Mouse (Mus musculus) kidney, adult 2 months (tissue): ENCODE measurements around the gene Zfp213. TPM values are rescaled to one million over a fixed set of nuclear protein-coding genes. Genes with fewer than 3 reads are reported as not detected.

ENCODE experiments used
- DNase-seq: peaks from one replicate; pipeline ENCODE4 v3.0.0; 2021
- H3K27ac ChIP-seq: fragments of 200-500 bp; 2 replicates; pipeline ENCODE4 v1.5.1; 2012; ENCODE audit warnings: low read depth, low read length, control low read depth, inconsistent platforms; ENCODE audit not compliant: insufficient read depth
- H3K27me3 ChIP-seq: fragments of 200-500 bp; replicated peaks from 2 replicates; pipeline ENCODE4 v1.6.1; 2012; ENCODE audit warnings: mild to moderate bottlenecking, moderate library complexity, low read length, inconsistent platforms; ENCODE audit not compliant: control insufficient read depth, insufficient read depth
- H3K36me3 ChIP-seq: fragments of 200-500 bp; 2 replicates; pipeline ENCODE4 v1.6.1; 2012; ENCODE audit warnings: mild to moderate bottlenecking, moderate library complexity, low read length, inconsistent platforms; ENCODE audit not compliant: control insufficient read depth, insufficient read depth
- H3K4me1 ChIP-seq: fragments of 200-500 bp; 2 replicates; pipeline ENCODE4 v1.6.1; 2011; ENCODE audit warnings: low read length; ENCODE audit not compliant: control insufficient read depth, insufficient read depth
- H3K4me3 ChIP-seq: fragments of 200-500 bp; 2 replicates; pipeline ENCODE4 v1.5.1; 2011; ENCODE audit warnings: mild to moderate bottlenecking, low read depth, low read length, control low read depth; ENCODE audit not compliant: insufficient read depth
- CTCF ChIP-seq: fragments of 200-500 bp; conservative IDR thresholded peaks from 2 replicates; pipeline ENCODE4 v1.5.1; 2011; ENCODE audit warnings: low read depth, mild to moderate bottlenecking, control low read depth, low read length, moderate library complexity, mixed read lengths; ENCODE audit not compliant: insufficient read depth, insufficient read length
- POLR2A ChIP-seq: fragments of 200-500 bp; IDR thresholded peaks from one replicate; pipeline ENCODE4 v1.6.1; 2011; ENCODE audit warnings: low read depth, low read length, control low read depth
- WGBS: fragments of 180-500 bp; shearing (Covaris S2); methylation state at CpG from one replicate; pipeline ENCODE4 v1.1.7; 2018; 5-methylcytosine and 5-hydroxymethylcytosine counted together
- polyA plus RNA-seq: library from polyadenylated mRNA; depleted of rRNA; stranded (reverse); fragments of >200 nt; gene quantifications from 2 replicates; pipeline ENCODE4 v1.2.3, GENCODE M21; 2012

The Zfp213 gene
- polyA plus RNA-seq, 1 experiment: 12.0 TPM

DNA sequence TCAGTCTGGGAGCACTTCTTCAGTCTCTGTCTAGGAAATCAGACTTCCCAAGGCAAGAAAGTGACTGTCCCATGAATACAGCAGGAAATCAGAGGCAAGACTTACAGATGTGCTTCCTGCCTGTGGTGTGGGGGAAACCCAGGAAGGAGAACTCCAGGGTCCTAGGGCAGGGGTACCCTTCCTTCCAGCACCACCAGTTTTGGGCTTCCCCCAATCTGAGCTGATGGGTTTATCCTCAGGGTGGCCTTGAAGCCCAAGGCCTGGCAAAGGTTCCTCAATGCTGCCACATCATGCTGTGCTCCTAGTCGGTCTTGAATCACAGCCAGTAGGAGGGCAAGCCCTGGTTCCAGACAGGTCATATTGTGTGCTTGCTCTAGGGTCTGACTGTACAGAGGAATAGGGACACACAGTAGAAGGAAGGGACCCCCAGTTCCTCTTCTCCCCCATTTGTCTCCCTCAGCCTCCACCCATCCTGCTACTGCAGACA is 10.4 kb downstream of the Zfp213 start:
- Histone ChIP-seq H3K4me3 (no peak overlapping the region), H3K27ac (no peak overlapping the region), H3K4me1 (no peaks in the 10 kb centered on the region), H3K36me3 (peaks cover 2% of the 10 kb centered on the region; the same call in 1 of the 2 replicates), H3K27me3 (no peaks in the 10 kb centered on the region)
- no peak for TF ChIP-seq POLR2A
- TF ChIP-seq CTCF: no peak
- no peak for DNase-seq
- 85% methylated on average over 1 of the region's 1 CpGs for WGBS

DNA sequence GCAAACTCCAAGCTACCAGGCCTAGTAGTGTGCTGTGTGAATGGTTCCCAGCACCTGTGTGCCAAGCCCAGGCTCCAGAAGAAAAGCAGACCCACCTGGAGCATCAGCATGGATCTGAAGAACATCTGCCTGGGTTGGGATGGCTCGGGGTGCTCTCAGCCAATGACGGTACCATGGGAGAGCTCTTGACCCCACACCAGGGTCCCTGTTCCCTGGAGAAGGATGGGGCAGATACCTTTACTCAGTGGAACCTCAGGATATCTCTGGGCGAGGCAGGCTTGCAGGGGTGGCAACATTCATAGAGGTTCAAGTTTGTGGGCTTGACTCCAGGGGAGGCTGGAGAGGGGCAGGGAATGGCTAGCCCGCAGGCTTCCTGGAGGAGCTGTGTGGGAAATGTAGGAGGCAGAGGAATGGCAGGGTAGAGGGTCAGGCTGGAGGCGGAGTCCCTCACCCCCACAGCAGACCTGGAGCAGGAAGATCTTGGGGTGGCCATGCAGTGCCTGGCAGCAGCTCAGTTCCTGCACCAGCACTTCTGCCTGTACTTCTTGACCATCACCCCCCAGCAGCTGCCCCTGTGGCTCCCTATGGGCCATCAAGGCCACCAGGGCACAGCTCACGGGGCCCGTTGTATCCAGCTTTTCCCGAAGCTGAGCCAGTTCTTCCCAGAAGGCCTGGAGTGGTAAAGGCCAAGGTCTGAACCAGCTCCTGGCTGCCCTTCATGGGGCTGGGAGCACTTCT is 11.0 kb downstream of the Zfp213 start:
- Histone ChIP-seq H3K36me3 (peaks cover 2% of the 10 kb centered on the region; the same call in 1 of the 2 replicates), H3K4me3 (no peak overlapping the region), H3K27ac (no peak overlapping the region), H3K4me1 (no peaks in the 10 kb centered on the region), H3K27me3 (no peaks in the 10 kb centered on the region)
- TF ChIP-seq CTCF: no peak
- TF ChIP-seq POLR2A: no peak
- DNase-seq: no peak
- 92% methylated on average over 8 of the region's 8 CpGs for WGBS

DNA sequence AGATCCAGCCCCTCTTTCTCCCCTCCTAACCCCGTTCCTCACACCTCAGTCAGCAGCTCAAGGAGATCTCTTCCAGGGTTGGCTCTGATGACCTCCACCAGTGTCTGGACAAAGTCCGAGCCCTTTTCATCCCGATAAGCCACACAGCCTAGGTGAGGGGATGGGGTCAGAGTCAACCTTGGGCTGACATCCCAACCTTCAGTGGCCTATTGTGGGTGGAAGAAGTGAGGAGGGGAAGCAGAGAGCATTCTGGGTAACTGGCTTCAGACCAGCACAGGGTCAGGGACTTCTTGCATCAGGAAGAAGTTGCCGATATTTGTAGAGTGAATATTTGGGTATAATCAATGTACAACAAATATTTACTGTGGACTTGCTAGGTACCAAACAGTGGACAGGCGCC is 12.1 kb downstream of the Zfp213 start:
- WGBS: 77% methylated on average over 5 of the region's 5 CpGs
- Histone ChIP-seq H3K27me3 (no peaks in the 10 kb centered on the region), H3K27ac (no peak overlapping the region), H3K4me3 (no peak overlapping the region), H3K4me1 (no peaks in the 10 kb centered on the region), H3K36me3 (no peaks in the 10 kb centered on the region)
- TF ChIP-seq POLR2A (no peak), CTCF (no peak)
- no peak for DNase-seq

- H3K36me3 ChIP-seq: no peaks in the 10 kb centered on the region
- no peaks in the 10 kb centered on the region for H3K4me1 ChIP-seq
- H3K27me3 ChIP-seq: no peaks in the 10 kb centered on the region
- no peak overlapping the region for H3K27ac ChIP-seq
- DNase-seq: no peak
- TF ChIP-seq POLR2A (no peak), CTCF (no peak)
- no peak overlapping the region for H3K4me3 ChIP-seq
Observed at GRCm38 (mm10) chr17:23551416-23551815, 12.6 kb downstream of the Zfp213 start.

GRCm38 (mm10) chr17:23550856-23551255 is 13.2 kb downstream of the Zfp213 start:
- DNase-seq: no peak
- no peaks in the 10 kb centered on the region for H3K36me3 ChIP-seq
- no peaks in the 10 kb centered on the region for H3K27me3 ChIP-seq
- H3K27ac ChIP-seq: peak overlapping the region; percentile 50; the same call in 1 of the 2 replicates
- 7% methylated on average over 15 of the region's 15 CpGs for WGBS
- no peaks in the 10 kb centered on the region for H3K4me1 ChIP-seq
- TF ChIP-seq CTCF (no peak), POLR2A (no peak)
- peak overlapping the region; percentile 71 for H3K4me3 ChIP-seq

DNA sequence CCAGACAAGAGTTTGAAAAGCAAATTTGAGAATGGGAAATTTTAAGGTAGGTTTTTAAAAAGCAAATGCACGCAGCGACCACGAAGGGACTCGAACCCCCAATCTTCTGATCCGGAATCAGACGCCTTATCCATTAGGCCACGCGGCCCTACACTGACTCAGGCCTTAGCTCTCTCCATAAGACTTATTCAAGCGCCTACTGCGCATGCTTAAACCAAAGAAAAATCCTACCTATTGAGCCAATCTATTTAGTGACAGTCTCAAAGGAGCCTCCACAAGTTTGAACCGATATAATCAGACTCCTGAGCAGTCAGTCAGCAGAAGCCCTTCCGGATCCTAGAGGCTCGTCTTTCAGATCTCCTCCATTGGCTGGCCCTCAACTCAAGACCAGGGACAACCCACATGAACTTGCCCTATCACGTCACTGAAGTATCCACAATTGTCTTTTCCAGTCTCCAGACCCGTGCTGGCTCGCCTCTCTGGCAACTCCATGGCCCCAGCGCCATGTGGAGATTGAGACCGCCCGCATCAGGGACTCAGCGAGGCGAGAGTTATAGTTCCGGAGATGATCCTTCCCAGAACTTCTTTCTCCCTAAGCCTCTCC is 13.7 kb downstream of the Zfp213 start:
- Histone ChIP-seq H3K4me3 (peak overlapping the region; percentile 71), H3K27ac (peak overlapping the region; percentile 50; the same call in 1 of the 2 replicates), H3K4me1 (no peaks in the 10 kb centered on the region), H3K36me3 (no peaks in the 10 kb centered on the region), H3K27me3 (no peaks in the 10 kb centered on the region)
- WGBS: 6% methylated on average over 22 of the region's 22 CpGs
- TF ChIP-seq POLR2A (no peak), CTCF (no peak)
- peak; percentile 95 for DNase-seq

DNA sequence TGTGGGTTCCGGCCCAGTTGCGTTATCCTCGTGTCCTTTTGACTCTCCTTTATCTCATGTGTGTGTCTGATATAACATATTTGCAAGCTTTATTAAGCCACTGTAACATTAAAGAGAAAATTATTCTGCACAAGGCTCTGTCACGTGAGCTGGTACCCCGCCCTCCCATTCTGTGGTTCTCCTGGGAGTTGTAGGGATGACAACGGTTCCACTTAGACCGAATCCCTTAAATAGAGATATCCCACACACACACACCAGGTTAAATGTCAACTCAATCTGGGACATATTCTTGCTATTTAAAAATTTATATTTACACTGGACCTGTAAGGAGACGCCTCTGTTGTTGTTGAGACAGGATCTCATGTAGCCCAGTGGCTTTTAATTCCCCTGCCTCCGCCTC is 14.6 kb downstream of the Zfp213 start:
- H3K27ac ChIP-seq: no peak overlapping the region
- no peaks in the 10 kb centered on the region for H3K4me1 ChIP-seq
- no peak for DNase-seq
- WGBS: 43% methylated on average over 9 of the region's 9 CpGs
- 0 out of 2 replicates have a peak overlapping the region, but pooled peaks have one; percentile 14 for H3K4me3 ChIP-seq
- no peaks in the 10 kb centered on the region for H3K27me3 ChIP-seq
- no peaks in the 10 kb centered on the region for H3K36me3 ChIP-seq
- no peak for TF ChIP-seq POLR2A
- TF ChIP-seq CTCF: no peak
